Mouse (Mus musculus) c-Kit-positive CD71-negative TER-119-negative erythroid progenitor cells, embryonic 14.5 days (primary cell): ENCODE data around the gene Spaca4.

ENCODE experiments used
- DNase-seq: peaks from one replicate; pipeline ENCODE4 v3.0.0-alpha.2; 2013; ENCODE audit warnings: low read depth

Spaca4 gene

DNA sequence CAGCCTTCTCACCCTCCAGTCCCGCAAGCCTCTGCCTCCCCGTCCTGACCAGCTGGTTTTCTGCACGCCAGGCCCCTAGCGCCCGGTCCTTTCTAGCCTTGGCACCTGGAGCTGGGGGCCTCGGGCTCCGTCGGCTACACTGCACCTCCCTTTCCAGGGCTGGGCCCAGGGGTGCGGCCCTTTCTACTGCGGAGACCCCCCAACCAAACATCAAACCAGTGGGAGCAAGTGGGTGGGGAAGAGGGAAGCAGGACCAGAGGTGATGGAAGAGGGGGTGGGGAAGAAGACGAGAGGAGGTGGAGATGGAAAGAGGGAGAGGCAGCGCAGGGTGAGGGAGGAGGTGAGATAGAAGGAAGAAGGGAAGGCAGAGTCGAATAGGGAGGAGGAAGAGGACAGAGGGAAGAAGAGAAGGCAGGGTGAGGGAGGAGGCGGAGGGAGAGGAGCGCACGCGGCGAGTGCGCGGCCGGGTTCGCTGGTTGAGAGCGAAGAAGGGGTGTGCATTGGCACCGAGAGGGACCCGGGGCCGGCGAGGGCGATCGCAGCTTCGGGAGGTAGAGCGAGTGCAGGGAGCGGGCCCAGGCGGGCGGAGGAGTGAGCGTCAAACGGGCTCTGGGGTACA is 26.0 kb downstream of the Spaca4 start, which contains the start of gene Car11:
TSS of gene Car11 (plus strand) at position 321 of the 619 bp plus-strand sequence.
- DNase-seq: no peak

DNA sequence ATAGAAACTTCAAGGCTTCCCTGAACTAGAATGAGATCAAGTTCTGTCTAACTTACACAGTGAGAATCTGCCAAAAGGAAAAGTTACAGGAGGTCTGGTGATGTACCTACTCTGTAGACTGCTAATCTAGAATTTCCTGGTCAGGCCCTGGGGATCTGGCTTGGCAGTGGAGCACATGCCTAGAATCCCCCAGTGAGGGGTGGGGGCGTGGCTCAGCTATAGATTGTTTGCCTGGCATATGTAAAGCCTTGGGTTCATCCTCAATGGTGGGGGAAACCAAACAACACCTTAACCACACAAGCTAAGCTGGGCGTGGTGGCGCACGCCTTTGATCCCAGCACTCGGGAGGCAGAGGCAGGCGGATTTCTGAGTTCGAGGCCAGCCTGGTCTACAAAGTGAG is 27.7 kb downstream of the Spaca4 start:
- no peak for DNase-seq

DNA sequence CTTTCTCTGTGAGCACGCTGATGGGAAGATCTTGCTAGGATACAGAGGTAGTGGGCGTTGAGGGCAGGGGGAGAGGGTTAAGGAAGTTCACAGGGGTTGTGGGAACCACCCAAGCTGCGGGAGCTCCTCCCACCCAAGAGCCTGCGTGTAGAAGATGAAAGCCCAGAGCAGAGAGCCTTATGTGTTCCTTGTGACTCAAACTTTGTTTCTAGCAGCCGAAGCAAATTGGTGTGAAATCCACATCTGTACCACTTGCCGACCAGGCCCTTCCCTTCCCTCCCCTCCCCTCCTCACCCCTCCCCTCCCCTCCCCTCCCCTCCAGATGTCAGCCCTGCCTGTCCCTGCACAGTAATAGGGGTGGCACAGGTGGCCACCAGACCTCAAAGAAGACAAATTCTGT is 30.5 kb downstream of the Spaca4 start:
- DNase-seq: no peak

DNA sequence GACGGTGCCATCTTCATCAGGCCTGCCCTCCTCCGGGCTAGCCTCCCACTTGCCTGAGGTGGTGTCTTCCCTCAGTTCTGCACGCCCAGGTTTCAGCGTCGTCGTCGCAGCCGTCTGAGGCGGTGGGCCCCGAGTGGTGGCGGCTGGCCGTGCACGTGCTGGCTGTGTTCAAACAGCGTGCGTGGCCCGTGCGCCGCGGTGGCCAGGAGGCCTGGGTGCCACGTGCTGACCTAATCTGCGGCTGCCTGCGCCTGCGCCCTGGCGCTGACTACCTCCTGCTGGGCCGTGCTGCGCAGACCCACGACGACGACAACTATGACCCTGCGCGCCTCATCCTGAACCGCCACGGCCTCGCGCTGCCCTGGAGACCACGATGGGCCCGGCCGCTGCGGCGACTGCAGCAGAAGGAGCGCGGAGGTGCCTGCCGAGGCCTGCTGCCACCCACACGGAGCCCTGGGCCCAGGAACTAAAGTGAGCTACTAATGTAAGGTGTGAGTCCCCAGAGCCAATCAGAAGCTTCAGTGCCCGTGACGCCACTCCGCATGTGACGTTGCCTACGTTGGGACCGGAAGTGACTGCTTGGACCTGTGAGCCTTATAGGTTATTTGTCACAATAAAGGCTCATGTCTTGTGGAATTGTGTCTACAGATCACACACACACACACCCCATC is 31.6 kb downstream of the Spaca4 start, which contains the start of gene Sec1:
TSS of gene Sec1 (minus strand) at position 482 of the 671 bp plus-strand sequence.
- DNase-seq: no peak

DNA sequence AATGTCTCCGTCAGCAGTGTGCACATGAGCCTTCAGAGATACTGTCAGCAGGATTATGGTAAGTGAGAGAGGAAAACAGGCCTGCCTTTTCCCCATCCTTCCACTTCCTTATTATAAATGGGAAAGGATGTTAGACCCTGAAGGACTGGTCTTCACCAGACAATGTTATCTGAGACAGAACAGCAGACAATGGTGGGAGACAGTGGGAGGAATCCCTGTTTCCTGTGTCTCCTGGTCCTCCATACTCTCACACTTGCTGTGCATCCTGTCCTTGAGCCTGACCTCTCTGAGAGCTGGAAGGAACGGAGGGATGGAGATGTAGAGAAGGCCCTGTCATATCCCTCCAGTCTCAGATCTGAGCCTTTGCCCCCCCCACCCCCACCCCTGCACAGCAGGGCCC is 33.2 kb downstream of the Spaca4 start:
- DNase-seq: no peak

DNA sequence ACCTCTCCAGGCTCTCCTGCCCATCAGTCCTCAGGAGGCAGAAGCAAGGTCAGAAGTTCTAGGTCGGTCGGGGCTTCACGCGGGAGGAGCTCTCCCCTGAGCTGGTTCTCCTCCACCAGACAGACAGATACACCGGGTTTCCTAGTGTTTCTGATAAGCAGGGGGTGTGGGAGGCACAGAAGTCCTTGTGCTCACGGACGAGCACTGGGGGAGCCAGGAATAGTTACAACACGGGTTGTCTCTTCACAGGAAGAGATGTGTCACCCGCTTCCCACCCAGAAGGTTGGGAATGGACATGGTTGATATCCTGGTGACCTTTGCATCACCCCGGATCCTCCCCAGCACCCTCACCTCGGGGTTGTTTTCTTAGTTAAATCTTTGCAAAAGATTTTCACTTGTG is 35.8 kb downstream of the Spaca4 start:
- DNase-seq: no peak

DNA sequence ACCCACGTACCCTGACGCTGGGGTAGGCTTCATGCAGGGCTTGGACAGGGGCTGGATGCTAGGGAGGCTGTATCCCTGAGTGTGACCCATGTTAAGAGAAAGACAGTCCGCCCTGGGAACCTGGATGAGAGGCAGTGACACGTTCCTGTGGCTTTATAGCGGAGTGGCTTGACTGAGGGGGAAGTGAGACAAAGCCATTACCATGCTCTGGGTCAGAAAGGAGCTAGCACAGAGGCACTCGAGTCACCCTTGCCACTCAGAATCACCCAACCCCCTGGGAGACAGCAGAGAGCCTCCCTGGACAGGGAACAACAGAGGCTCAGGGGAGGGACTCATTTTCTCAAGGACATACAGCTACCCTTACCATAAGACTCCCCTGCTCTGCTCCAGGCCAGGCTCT is 36.5 kb downstream of the Spaca4 start:
- no peak for DNase-seq

DNA sequence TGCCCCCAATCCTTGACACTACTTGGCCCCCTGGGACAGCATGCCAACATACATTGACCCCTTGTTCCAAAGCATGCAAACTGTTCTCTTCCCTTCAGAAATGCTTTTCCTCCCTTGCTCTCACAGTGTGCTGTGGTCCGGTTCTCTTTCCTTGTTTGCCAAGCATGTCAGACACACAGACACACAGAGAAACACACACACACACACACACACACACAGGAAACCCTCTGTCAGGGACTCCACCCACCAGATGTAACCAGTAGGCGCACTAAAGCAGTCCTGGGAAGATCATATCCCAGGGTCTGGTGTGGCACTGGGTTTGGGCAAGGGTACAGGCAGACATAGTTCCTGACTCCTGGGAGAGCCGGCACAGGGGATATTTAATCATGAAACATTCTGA is 38.8 kb downstream of the Spaca4 start:
- DNase-seq: no peak

DNA sequence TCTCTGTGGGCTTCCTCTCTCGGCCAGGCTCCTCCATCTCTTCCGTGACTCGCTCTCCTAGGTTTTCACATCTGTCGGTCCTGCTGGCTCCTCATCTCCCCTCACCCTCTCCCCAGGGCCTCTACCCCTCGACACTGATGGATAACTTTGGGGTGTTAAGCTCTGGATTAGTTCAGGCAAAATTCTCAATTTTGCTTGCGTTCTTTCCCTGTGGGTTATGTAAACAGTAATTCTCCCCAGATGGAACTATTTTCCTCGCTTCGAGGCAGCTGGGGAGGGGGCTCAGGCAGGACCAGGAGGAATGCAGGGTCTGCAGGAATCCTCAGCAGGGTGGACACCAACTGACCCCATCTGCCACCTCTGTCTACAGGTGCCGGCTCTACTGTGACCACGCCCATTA is 39.8 kb downstream of the Spaca4 start:
- no peak for DNase-seq

DNA sequence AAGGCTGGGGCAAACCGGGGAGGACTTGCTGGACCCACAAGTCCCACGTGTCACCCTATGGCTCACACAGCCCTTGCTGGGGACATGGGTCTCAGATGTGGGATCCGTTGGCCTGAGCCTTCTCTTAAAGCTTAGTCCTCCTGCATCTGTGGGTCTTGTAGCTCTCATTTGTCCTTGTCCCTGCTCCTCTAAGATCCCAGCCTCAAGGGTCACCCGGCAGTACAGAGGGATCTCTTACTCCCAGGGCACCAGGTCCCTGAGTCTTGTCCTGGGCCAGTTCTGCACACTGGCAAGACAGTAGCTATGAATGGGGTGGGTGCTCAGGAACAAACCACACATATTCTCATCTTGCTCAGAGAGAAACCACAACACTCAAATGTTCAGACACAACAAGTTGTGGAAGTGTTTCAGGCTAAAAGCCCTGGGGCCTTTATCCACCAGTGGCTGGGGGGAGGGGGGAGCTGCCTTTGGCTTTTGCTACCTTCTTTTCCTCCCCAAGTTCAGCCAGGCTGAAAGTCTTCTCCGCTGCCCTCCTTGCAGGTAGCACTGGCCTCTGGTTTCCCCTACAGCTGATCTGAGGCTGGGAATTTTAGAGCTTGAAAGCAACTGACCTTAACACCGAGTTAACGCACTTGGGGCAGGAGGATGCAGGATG is 42.1 kb downstream of the Spaca4 start, which contains the start of gene Ntn5:
TSS of gene Ntn5 (plus strand) at position 627 of the 655 bp plus-strand sequence.
- DNase-seq: no peak

DNA sequence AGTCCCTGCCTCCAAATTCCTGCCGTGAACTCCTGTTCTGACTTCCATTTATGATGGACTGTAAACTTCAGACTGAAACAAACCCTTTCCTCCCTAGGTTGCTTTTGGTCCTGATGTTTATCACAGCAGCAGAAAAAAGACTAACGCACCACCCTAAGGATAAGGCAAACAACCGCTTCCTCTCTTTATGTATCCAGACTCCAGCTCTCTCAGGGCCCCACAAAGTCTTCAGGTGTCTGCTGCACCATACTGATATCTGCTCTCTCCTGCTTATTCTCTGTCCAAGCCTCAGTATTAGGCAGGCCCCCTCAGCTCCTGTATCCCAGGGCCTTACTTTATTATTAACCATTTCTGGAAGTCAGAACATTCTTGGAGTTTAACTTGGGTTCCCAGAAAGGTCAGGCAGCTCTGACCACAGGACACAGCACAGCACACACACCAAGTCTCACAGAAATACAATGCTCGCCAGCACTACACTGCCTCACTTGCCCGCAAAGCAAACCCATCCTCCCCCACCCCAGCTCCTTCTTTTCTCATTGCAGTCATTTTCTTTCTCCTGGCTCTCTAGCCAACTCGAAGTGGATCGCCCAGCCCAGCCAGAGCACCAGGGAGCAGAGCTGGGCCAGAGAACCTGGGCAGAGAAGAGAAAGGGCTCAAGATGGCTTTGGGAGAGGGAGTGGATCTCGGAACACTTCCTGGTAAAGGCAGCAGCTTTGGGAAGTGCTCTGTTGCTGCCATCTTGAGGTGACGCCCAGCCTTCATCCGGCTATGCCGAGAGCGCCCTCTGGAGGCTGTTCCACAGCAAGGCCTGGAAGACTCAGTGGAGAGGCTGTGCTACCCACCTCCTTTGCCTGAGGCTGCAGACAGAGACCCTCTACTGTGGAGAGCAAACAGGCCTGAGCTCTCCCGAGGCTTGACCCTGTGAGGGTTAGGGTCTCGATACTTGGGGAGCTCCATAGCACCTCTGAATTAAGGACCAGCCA is 43.2 kb downstream of the Spaca4 start:
- DNase-seq: peak; percentile 87

DNA sequence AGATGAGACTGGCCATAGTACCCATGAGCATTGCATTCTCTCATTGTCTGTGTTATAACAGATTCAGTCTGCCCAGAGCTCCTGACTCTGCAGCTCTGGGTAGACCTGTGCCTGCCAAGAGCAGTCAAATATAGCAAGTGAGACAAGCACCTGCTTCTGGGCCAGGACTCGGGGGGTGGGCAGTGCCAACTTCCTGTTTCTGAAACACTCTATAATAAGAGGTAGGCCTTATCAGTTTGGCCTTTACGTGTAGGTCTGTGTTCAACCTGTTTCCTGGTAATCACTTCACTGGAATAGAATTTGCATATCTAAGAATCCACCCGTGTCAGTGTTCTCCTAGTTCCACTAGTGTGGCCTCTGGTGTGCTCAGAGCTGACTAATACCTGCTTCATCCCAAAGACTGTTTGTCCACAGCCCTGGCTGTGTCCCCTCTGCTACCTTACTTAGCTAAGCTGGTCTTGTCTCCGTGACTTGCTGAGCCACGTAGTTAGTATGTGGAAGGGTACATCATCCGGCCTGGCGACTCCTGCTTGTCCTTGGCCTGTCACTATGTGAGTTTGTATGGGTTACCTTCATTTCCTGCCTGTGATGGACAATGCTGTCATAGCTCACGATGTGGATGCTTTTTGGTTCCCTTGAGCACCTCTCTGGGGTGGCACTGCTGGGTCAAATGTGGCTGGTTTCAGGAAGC is 44.4 kb downstream of the Spaca4 start:
- no peak for DNase-seq

DNA sequence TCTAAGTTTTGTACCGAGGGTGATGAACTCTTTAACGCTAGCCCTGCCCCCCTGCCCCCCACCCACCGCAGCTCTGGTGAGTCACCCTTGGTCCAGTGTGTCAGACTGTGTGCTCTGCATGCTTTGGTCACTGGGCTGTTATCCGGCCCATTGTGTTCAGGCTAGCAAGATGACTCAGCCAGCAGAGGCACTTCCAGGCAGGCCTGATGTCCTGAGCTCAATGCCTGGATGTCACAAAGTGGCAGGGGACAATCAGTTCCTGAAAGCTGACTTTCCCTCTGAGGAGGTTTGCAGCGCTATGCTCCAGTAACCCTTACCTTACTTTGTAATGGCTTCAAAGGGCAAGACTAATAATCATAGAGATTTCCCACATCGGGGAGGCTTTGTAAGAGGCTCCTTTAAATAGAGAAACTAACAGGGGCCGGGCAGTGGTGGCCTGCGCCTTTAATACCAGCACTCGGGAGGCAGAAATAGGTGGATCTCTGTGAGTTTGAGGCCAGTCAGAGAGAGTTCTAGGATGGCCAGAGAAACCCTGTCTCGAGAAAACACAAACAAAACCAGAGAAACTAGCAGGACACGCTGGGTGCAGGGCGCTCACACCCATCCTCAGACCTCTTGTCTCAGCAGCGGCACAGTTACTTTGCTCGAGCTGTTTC is 45.5 kb downstream of the Spaca4 start:
- no peak for DNase-seq

DNA sequence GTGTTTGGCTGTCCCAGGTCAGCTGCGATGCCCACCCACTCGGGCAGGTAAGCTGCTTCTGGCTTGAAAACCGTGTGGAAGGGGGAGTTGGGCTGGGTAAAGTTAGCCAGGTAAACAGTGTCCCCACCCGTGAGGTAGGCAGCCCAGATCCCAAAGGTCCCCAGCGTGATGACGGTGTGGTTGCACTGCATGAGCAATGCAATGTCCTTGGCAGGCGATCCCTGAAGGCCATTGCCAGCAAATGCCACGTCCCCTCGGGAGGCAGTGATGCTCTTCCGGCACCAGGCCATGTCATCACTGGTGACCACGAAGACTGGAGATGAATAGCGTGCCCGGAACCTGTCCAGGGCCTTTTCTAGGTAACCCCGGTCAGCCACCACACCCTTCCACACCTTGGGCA is 47.1 kb downstream of the Spaca4 start:
- DNase-seq: no peak

DNA sequence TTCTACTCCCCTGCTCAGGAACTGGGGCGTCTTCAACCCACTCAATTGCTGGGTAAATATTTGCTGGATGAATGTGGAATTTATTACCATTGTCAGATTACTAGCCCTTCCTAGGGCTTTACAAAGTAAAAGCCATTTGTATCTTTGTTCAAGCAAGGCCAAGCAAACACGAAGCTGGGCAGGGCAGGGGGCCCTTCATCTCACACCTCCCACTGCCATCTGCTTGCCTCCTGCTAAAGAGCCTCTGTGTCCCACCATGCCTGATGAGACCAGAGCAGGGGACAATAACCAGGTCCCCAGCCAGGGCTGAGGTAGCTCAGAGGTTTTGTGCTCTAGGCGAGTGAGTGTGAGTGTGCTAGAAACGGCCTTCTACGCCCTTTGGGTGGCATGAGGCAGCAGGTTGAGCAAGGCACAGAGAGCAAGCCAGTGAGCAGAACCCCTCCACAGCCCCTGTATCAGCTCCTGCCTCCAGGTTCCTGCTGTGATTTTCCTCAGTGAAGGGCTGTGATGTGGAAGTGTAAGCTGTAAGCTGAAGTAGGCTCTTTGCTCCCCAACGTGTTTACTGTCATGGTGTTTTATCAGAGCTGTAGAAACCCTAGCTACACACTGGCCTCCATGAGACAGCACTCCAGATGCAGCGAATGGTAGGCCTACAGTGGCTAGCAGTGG is 47.9 kb downstream of the Spaca4 start:
- no peak for DNase-seq
